Mouse (Mus musculus): ENCODE data around the gene Rad51b. TPM values are rescaled to one million over a fixed set of nuclear protein-coding genes. Genes with fewer than 3 reads are reported as not detected.
A peak's percentile ranks its signal among the peaks of the same experiment; 100 is the strongest.

Gene Rad51b
- total and polyA plus RNA-seq, 3 experiments, result 6.5 to 8.6 (median 8.5) TPM

GRCm38 (mm10) chr12:79492175-79492574, 195.1 kb downstream of the Rad51b start:
- H3K4me2 ChIP-seq (ENCODE audit: insufficient read depth, low read depth, poor library complexity, severe bottlenecking), result peak overlapping the region; percentile 41
- peak; percentile 76 for DNase-seq (ENCODE audit: extremely low read depth)
- peak; percentile 86 for TF ChIP-seq TCF12 (IDR thresholded peaks at IDR 0.05; ENCODE audit: low read depth, low read length)
- TF ChIP-seq ETS1 (conservative IDR thresholded peaks at IDR 0.05; ENCODE audit: low read depth, low read length), result peak; percentile 86
- TF ChIP-seq HCFC1 (IDR thresholded peaks at IDR 0.05; ENCODE audit: low read depth, low read length), result peak; percentile 11; the same call in 1 of the 2 replicates
- peak; percentile 96 for TF ChIP-seq JUND (conservative IDR thresholded peaks at IDR 0.05; ENCODE audit: low read depth, low read length)
- no peak for TF ChIP-seq USF2 (conservative IDR thresholded peaks at IDR 0.05; ENCODE audit: low read depth, low read length)
- peak; percentile 41; the same call in 1 of the 2 replicates for TF ChIP-seq CHD2 (IDR thresholded peaks at IDR 0.05; ENCODE audit: low read length)
- TF ChIP-seq BHLHE40 (IDR thresholded peaks at IDR 0.05; ENCODE audit: low read depth, low read length), result peak; percentile 75
- TF ChIP-seq JUN (IDR thresholded peaks at IDR 0.05; ENCODE audit: insufficient read depth, low read depth, low read length), result peak; percentile 93
- TF ChIP-seq UBTF (IDR thresholded peaks at IDR 0.05; ENCODE audit: low read depth, low read length), result no peak
- peak; percentile 65; the same call in 1 of the 2 replicates for TF ChIP-seq SIN3A (IDR thresholded peaks at IDR 0.05; ENCODE audit: low read length)
- no peak for TF ChIP-seq POLR2A (IDR thresholded peaks at IDR 0.05; ENCODE audit: low read depth, low read length)
- peak; percentile 85 for TF ChIP-seq MEF2A (IDR thresholded peaks at IDR 0.05; ENCODE audit: borderline replicate concordance, low read depth, low read length)
- 0 out of 2 replicates have a peak, but pooled peaks have one; percentile 42 for TF ChIP-seq TBP (conservative IDR thresholded peaks at IDR 0.05; ENCODE audit: low read depth, low read length)
- TF ChIP-seq RCOR1 (conservative IDR thresholded peaks at IDR 0.05; ENCODE audit: low read depth, low read length), result peak; percentile 90
- TF ChIP-seq MAFK (IDR thresholded peaks at IDR 0.05; ENCODE audit: insufficient replicate concordance, low read length), result peak; percentile 68; the same call in 1 of the 2 replicates
- TF ChIP-seq IRF4 (IDR thresholded peaks at IDR 0.05; ENCODE audit: low read depth, low read length), result peak; percentile 99
- TF ChIP-seq KAT2A (IDR thresholded peaks at IDR 0.05; ENCODE audit: insufficient replicate concordance, low read length), result no peak
- TF ChIP-seq EP300 (IDR thresholded peaks at IDR 0.05; ENCODE audit: low read length), result peak; percentile 97
- peaks cover 24 to 39% of the 10 kb centered on the region in 2 experiments for H3K4me1 ChIP-seq (ENCODE audit: control insufficient read depth in 1 of 2, insufficient read depth in 2 of 2)
- H3K27me3 ChIP-seq (replicated peaks), result no peaks in the 10 kb centered on the region
- dilution Hi-C loops (cut with MboI; ENCODE audit: extremely low pct_ligation_motif_present, extremely low pct_unique_long_range_greater_than_20kb, low sequenced_read_pairs), result no loop called here
- no peaks in the 10 kb centered on the region for H3K79me2 ChIP-seq (replicated peaks; ENCODE audit: control insufficient read depth, extremely low read depth, insufficient read depth, poor library complexity, severe bottlenecking)
- no peak overlapping the region for H3K4me3 ChIP-seq (replicated peaks in 1 of 3; ENCODE audit: low read depth in 2 of 3, low read length in 2 of 3, poor library complexity in 1 of 3)
- H3K9me3 ChIP-seq (replicated peaks; ENCODE audit: low read length), result no peaks in the 10 kb centered on the region
- peaks cover 0 to 17% of the 10 kb centered on the region in 2 experiments for H3K36me3 ChIP-seq (replicated peaks in 1 of 2; ENCODE audit: control insufficient read depth in 1 of 2, insufficient read depth in 1 of 2, low read length in 1 of 2)
- in situ Hi-C loops (cut with MboI; ENCODE audit: low pct_ligation_motif_present, low pct_unique_long_range_greater_than_20kb, low sequenced_read_pairs), result no loop called here
- H3K9ac ChIP-seq (ENCODE audit: insufficient read depth, low read depth), result peak overlapping the region; percentile 19; the same call in 1 of the 2 replicates
- H3K27ac ChIP-seq (ENCODE audit: insufficient read depth, low read depth), result peak overlapping the region; percentile 86

DNA sequence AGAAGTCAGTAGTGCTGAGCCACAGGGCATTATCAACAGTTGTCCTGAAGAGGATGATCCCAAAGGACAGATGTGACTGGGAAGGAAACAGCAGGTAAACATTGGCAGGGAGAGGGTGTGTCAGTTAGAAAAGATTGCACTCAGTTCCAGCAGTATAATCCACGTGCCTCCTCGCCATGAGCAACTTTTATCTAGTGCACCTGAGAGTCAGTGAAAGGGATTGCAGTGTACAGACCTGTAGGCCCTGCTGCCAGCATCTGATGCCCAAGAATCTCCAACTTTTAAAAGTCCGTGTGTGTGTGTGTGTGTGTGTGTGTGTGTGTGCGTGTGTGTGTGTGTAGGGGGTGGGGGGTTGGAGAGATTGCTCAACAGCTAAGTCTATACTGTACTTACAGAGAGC, 195.5 kb downstream of the Rad51b start:
- H3K27me3 ChIP-seq (replicated peaks), result no peaks in the 10 kb centered on the region
- peaks cover 24 to 39% of the 10 kb centered on the region in 2 experiments for H3K4me1 ChIP-seq (ENCODE audit: control insufficient read depth in 1 of 2, insufficient read depth in 2 of 2)
- H3K4me3 ChIP-seq (replicated peaks in 1 of 3; ENCODE audit: low read depth in 2 of 3, low read length in 2 of 3, poor library complexity in 1 of 3), result no peak overlapping the region
- no peaks in the 10 kb centered on the region for H3K79me2 ChIP-seq (replicated peaks; ENCODE audit: control insufficient read depth, extremely low read depth, insufficient read depth, poor library complexity, severe bottlenecking)
- H3K27ac ChIP-seq (ENCODE audit: insufficient read depth, low read depth), result peak overlapping the region; percentile 86
- dilution Hi-C loops (cut with MboI; ENCODE audit: extremely low pct_ligation_motif_present, extremely low pct_unique_long_range_greater_than_20kb, low sequenced_read_pairs), result no loop called here
- TF ChIP-seq USF1 (IDR thresholded peaks at IDR 0.05; ENCODE audit: low read depth, low read length) (no peak), RCOR1 (conservative IDR thresholded peaks at IDR 0.05; ENCODE audit: low read depth, low read length) (no peak), MAZ (IDR thresholded peaks at IDR 0.05; ENCODE audit: low read depth, low read length) (no peak), ZKSCAN1 (IDR thresholded peaks at IDR 0.05; ENCODE audit: borderline replicate concordance, low read depth, low read length) (no peak), ELF1 (IDR thresholded peaks at IDR 0.05; ENCODE audit: low read depth, low read length) (no peak), SMC3 (IDR thresholded peaks at IDR 0.05; ENCODE audit: low read depth, low read length) (no peak), HCFC1 (IDR thresholded peaks at IDR 0.05; ENCODE audit: low read depth, low read length) (no peak), ETS1 (conservative IDR thresholded peaks at IDR 0.05; ENCODE audit: low read depth, low read length) (no peak), MYC (IDR thresholded peaks at IDR 0.05; ENCODE audit: low read depth, low read length) (no peak), KAT2A (IDR thresholded peaks at IDR 0.05; ENCODE audit: insufficient replicate concordance, low read length) (no peak), CHD2 (IDR thresholded peaks at IDR 0.05; ENCODE audit: low read length) (no peak), CHD1 (IDR thresholded peaks at IDR 0.05; ENCODE audit: low read depth, low read length) (no peak), MAFK (IDR thresholded peaks at IDR 0.05; ENCODE audit: insufficient replicate concordance, low read length) (no peak), UBTF (IDR thresholded peaks at IDR 0.05; ENCODE audit: low read depth, low read length) (no peak), CTCF (conservative IDR thresholded peaks at IDR 0.05 in 1 of 2, IDR thresholded peaks at IDR 0.05 in 1 of 2; ENCODE audit: low read depth in 2 of 2, low read length in 2 of 2) (no peak)
- in situ Hi-C loops (cut with MboI; ENCODE audit: low pct_ligation_motif_present, low pct_unique_long_range_greater_than_20kb, low sequenced_read_pairs), result no loop called here
- no peak for DNase-seq (ENCODE audit: extremely low read depth)
- H3K4me2 ChIP-seq (ENCODE audit: insufficient read depth, low read depth, poor library complexity, severe bottlenecking), result peak overlapping the region; percentile 41
- H3K36me3 ChIP-seq (replicated peaks in 1 of 2; ENCODE audit: control insufficient read depth in 1 of 2, insufficient read depth in 1 of 2, low read length in 1 of 2), result peaks cover 0 to 17% of the 10 kb centered on the region in 2 experiments
- no peaks in the 10 kb centered on the region for H3K9me3 ChIP-seq (replicated peaks; ENCODE audit: low read length)
- peak overlapping the region; percentile 19; the same call in 1 of the 2 replicates for H3K9ac ChIP-seq (ENCODE audit: insufficient read depth, low read depth)
